Mouse (Mus musculus) hindbrain, embryonic 11.5 days (tissue): ENCODE measurements at regions not wholly inside any gene's neighbourhood (a gene's known extent, or its start where the extent isn't known, plus 50 kb on each side); places are given as distances from the start of the nearest gene placed in this dataset.

Source experiments
- ATAC-seq: fragments of 200-750 bp; cut with Nextera tagmentation; 2 replicates; pipeline ENCODE4 v1.8.0; 2017; ENCODE audit warnings: mild to moderate bottlenecking, moderate TSS enrichment, moderate library complexity; ENCODE audit not compliant: low FRiP score
- DNase-seq: peaks from one replicate; pipeline ENCODE4 v3.0.0-alpha.2; 2015; ENCODE audit warnings: low spot score
- H3K27ac ChIP-seq: fragments of 300-500 bp; sonication (generic); 2 replicates; pipeline ENCODE4 v1.5.1; 2014; ENCODE audit warnings: mild to moderate bottlenecking, low read depth, low read length
- H3K27me3 ChIP-seq: fragments of 300-500 bp; sonication (generic); 2 replicates; pipeline ENCODE4 v1.6.1; 2014; ENCODE audit warnings: mild to moderate bottlenecking, low read length, moderate library complexity, mixed read lengths; ENCODE audit not compliant: control insufficient read depth, insufficient read depth
- H3K36me3 ChIP-seq: fragments of 300-500 bp; sonication (generic); 2 replicates; pipeline ENCODE4 v1.6.1; 2014; ENCODE audit warnings: mild to moderate bottlenecking, low read length, moderate library complexity, mixed read lengths; ENCODE audit not compliant: control insufficient read depth, insufficient read depth
- H3K4me1 ChIP-seq: fragments of 300-500 bp; sonication (generic); replicated peaks from 2 replicates; pipeline ENCODE4 v1.6.1; 2014; ENCODE audit warnings: low read length, mixed read lengths; ENCODE audit not compliant: control insufficient read depth, insufficient read depth
- H3K4me2 ChIP-seq: fragments of 300-500 bp; sonication (generic); replicated peaks from 2 replicates; pipeline ENCODE4 v1.6.1; 2014; ENCODE audit warnings: mild to moderate bottlenecking, low read depth, low read length
- H3K4me3 ChIP-seq: fragments of 300-500 bp; sonication (generic); 2 replicates; pipeline ENCODE4 v1.5.1; 2014; ENCODE audit warnings: low read depth, low read length
- H3K9ac ChIP-seq: fragments of 300-500 bp; sonication (generic); 2 replicates; pipeline ENCODE4 v1.6.1; 2014; ENCODE audit warnings: low read depth, low read length
- H3K9me3 ChIP-seq: fragments of 300-500 bp; sonication (generic); 2 replicates; pipeline ENCODE4 v1.6.1; 2016; ENCODE audit warnings: low read length; ENCODE audit not compliant: control insufficient read depth
- WGBS: fragments of 180-500 bp; shearing (Covaris S2); extraction: QIAGEN DNeasy Blood & Tissue Kit; methylation state at CpG from one replicate; pipeline ENCODE4 v1.1.7; 2014; 5-methylcytosine and 5-hydroxymethylcytosine counted together

DNA sequence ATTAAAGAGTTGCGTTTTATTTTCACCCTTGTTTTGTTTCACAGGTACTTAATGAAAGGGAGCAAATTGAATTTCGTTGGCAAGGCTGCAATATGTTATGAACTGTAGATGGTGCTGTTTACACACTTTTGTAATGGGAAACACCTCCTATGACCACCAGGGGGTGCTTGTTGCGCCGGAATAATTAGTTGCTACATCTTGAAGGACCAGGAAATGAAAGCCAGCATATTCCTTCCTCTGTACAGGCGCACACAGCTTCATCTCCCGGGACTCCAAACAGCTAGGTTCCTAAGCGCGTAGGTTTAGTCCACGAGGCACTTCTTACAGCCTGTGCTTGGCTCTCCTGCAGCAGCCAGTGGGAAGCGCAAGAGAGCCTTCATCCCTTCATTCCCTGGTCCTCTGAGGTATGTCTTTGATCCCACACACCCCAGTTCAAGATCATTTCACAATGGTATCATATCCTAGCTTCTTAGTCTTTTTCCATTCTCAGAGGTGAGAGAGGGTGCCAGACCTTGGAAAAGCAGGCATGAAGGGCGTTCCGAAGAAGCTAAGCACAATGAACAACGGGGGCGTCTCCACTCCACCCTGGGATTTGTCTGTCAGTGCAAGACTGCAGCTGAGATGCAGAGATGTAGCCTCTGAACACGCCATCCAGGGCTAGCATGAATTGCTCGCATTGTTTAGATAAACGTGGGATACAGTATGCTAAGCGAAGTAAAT, 95.4 kb upstream of the Tmem45b start:
- Histone ChIP-seq H3K9ac (peak overlapping the region; percentile 37; the same call in 1 of the 2 replicates), H3K4me3 (peak overlapping the region; percentile 3; the same call in 1 of the 2 replicates)
- 37% methylated on average over 18 of the region's 18 CpGs for WGBS

DNA sequence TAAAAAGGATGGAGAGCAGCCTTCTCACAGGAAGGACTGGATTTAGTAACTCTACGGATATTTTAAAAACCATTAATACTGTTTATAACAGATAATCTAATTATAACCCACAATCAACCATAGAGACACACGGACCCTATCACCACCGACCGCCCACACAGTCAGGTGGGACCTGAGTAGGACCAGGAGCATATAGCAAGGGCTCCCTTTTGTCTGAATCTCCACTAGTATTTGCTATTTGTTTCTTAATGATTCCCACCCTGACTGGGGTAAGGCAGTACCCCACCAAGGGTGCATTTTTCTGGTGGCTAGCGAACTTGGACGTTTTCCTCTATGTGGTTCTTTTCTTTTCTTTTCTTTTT, 79.4 kb upstream of the Tmem45b start:
- ATAC-seq (peak; percentile 35), DNase-seq (no peak)
- Histone ChIP-seq H3K9me3 (no peaks in the 10 kb centered on the region), H3K4me1 (no peaks in the 10 kb centered on the region), H3K4me2 (no peak overlapping the region), H3K27ac (no peak overlapping the region), H3K36me3 (no peaks in the 10 kb centered on the region), H3K9ac (no peak overlapping the region), H3K4me3 (no peak overlapping the region), H3K27me3 (no peaks in the 10 kb centered on the region; the same call in 1 of the 2 replicates)
- WGBS = 69% methylated on average over 6 of the region's 6 CpGs

More for the DNA sequence above, 95.4 kb upstream of the Tmem45b start:
- no peaks in the 10 kb centered on the region for H3K36me3 ChIP-seq
- ATAC-seq = peak; percentile 67
- no peaks in the 10 kb centered on the region for H3K9me3 ChIP-seq
- H3K4me2 ChIP-seq = peak overlapping the region; percentile 29
- H3K27me3 ChIP-seq = no peaks in the 10 kb centered on the region
- H3K27ac ChIP-seq = no peak overlapping the region
- no peaks in the 10 kb centered on the region for H3K4me1 ChIP-seq
- peak; percentile 87 for DNase-seq

- 11% methylated on average over 13 of the region's 13 CpGs for WGBS
- no peaks in the 10 kb centered on the region for H3K9me3 ChIP-seq
- DNase-seq (peak; percentile 93), ATAC-seq (peak; percentile 80)
- no peaks in the 10 kb centered on the region for H3K36me3 ChIP-seq
- no peak overlapping the region for H3K9ac ChIP-seq
- no peak overlapping the region for H3K27ac ChIP-seq
- no peaks in the 10 kb centered on the region; the same call in 1 of the 2 replicates for H3K27me3 ChIP-seq
- no peak overlapping the region for H3K4me2 ChIP-seq
- H3K4me3 ChIP-seq = no peak overlapping the region
- H3K4me1 ChIP-seq = no peaks in the 10 kb centered on the region
Measured at GRCm38 (mm10) chr9:31542909-31543690, 78.8 kb upstream of the Tmem45b start.

DNA sequence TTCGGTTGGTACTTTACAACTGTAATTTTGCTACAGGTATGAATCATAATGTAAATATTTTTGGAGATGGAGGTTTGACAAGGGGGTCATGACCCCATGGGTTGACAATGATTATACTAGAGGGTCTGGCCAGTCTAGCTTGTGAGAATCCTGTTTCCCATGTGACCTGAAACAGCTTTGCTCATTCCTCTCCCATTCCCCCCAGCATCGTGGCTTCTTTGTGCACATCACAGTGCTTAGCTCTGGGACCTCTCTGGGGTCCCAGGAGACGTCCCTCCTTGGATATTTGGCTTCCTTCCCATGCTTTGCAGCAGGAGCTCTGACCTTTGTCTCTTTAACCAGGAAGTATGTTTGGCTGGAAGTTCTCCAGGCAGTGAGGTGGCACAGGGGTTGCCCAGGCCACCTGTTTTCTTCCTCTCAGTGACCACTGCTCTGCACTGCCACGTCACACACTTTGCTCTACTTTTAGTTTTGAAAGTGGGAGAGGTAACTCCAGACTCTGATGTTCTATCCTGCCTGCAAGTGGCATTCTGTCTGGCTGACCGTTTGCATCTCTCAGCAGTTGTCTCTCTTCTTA, 77.4 kb upstream of the Tmem45b start:
- ATAC-seq (no peak), DNase-seq (no peak)
- Histone ChIP-seq H3K4me1 (no peaks in the 10 kb centered on the region), H3K9me3 (no peaks in the 10 kb centered on the region), H3K27me3 (no peaks in the 10 kb centered on the region; the same call in 1 of the 2 replicates), H3K27ac (no peak overlapping the region), H3K36me3 (no peaks in the 10 kb centered on the region), H3K4me2 (no peak overlapping the region), H3K9ac (no peak overlapping the region), H3K4me3 (no peak overlapping the region)
- WGBS = 63% methylated on average over 5 of the region's 5 CpGs

GRCm38 (mm10) chr9:31538458-31539210, 74.4 kb upstream of the Tmem45b start:
- Histone ChIP-seq H3K9ac (no peak overlapping the region), H3K4me3 (no peak overlapping the region), H3K36me3 (no peaks in the 10 kb centered on the region), H3K9me3 (no peaks in the 10 kb centered on the region), H3K27me3 (no peaks in the 10 kb centered on the region), H3K27ac (no peak overlapping the region), H3K4me1 (no peaks in the 10 kb centered on the region), H3K4me2 (no peak overlapping the region)
- DNase-seq (no peak), ATAC-seq (no peak)
- WGBS = 84% methylated on average over 11 of the region's 11 CpGs

GRCm38 (mm10) chr9:31529021-31529420, 64.8 kb upstream of the Tmem45b start:
- WGBS = 70% methylated on average over 6 of the region's 6 CpGs
- H3K4me1 ChIP-seq = no peaks in the 10 kb centered on the region
- ATAC-seq (no peak), DNase-seq (no peak)
- no peak overlapping the region for H3K4me3 ChIP-seq
- H3K9me3 ChIP-seq = no peaks in the 10 kb centered on the region
- H3K9ac ChIP-seq = no peak overlapping the region
- H3K27me3 ChIP-seq = no peaks in the 10 kb centered on the region
- H3K27ac ChIP-seq = no peak overlapping the region
- no peaks in the 10 kb centered on the region for H3K36me3 ChIP-seq
- H3K4me2 ChIP-seq = no peak overlapping the region

- Histone ChIP-seq H3K9me3 (no peaks in the 10 kb centered on the region), H3K4me3 (no peak overlapping the region), H3K4me1 (no peaks in the 10 kb centered on the region), H3K36me3 (no peaks in the 10 kb centered on the region), H3K4me2 (no peak overlapping the region), H3K27ac (no peak overlapping the region), H3K27me3 (no peaks in the 10 kb centered on the region), H3K9ac (no peak overlapping the region)
- DNase-seq (no peak), ATAC-seq (no peak)
- WGBS = 77% methylated on average over 2 of the region's 2 CpGs
Measured at GRCm38 (mm10) chr9:31527216-31527615, 63.0 kb upstream of the Tmem45b start.
